Mouse (Mus musculus) adrenal gland, postnatal 25 days (tissue): ENCODE data around the gene Gm16181. TPM values are rescaled to one million over a fixed set of nuclear protein-coding genes. Genes with fewer than 3 reads are reported as not detected.
"Not testable (repeated sequence)": the region's sequence is repeated elsewhere in the genome, so short reads cannot be mapped to it uniquely, and the experiment has no call there.

Source experiments
- DNase-seq: peaks from one replicate; pipeline ENCODE4 v3.0.0; 2021; ENCODE audit warnings: mixed read lengths
- total RNA-seq: library from RNA; stranded (reverse); gene quantifications from 2 replicates; pipeline ENCODE4 v1.2.3, GENCODE M21; 2021

The Gm16181 gene
- total RNA-seq, 1 experiment from 2014 or later: not detected

DNA sequence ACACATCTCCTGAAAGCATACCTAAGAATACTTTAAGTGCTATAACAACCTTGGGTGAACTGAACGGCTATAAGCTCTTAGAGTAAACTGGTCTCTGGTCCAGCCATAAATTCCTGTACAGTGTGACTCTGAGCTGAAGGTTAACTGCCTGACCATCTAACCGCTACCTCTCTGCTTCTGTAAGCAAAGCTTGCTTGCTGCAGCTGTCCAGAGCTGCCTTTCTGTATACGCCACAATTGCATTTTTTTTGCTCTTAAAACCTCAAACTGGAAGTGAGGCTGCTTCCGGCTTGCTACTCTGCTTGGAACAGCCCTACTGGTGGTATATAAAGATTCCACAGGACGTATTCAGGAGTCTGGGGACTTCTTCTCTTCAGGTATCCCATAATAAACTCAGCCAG is 12.0 kb downstream of the Gm16181 start:
- no peak for DNase-seq

DNA sequence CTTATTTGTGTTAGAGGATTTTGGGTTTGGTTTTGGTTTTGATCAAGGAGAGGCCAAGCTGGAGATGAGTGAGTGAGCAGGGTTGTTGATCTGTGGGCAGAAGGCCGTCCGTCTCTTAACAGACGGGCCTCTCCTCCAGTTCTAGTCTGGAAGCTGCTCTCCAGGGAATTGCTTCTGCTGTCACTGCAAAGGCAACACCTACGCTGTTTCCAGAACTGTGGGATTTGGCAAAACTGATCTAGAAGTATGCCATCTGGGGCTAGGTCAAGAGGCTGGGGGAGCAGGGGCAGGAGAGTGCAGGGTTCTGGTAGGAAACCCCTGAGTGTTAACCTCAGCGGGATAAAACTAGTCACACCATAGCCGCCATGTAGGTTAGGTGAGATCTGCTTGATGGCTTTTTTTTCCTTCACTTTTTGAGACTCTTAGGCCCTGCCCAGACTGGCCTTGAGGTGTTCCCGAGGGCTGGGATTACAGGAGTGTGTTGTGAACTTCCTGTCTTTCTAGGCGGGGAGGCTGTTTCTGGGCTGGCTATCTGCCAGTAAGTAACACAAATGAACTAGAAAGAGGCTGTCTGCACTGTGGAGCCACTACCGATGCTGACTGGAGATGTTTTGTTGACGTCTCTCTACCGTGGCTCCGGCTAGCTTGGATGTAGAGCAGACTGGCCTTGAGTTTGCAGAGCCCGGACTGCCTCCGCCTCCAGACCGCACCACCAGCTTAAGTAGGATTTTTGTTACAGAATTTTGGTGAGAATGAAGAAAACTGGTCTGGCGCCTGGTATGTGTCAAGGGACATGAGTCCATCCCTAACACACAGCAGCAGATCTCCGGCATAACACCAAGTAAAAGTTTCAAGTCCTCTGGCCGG is 12.7 kb downstream of the Gm16181 start, which contains the start of gene Atp6v1g2:
Atp6v1g2 (plus strand) TSS at position 547 of the 867 bp plus-strand sequence.
- DNase-seq: no peak

DNA sequence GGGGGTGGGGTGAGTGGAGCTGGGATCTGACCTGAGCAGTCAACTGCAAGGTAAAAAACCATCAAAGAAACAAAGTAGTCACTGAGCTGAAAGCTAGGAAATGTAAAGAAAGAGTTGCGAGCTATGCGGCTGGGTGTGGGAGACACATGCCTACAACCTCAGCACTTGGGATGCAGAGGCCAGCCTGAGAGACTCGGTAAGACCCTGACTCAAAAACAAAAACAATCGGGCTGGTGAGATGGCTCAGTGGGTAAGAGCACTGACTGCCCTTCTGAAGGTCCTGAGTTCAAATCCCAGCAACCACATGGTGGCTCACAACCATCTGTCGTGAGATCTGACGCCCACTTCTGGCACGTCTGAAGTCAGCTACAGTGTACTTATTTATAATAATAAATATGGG is 13.5 kb downstream of the Gm16181 start:
- DNase-seq: not testable (repeated sequence)

GRCm38 (mm10) chr17:35234903-35235302 is 14.3 kb downstream of the Gm16181 start:
- peak; percentile 58 for DNase-seq

- peak; percentile 87 for DNase-seq
Observed at GRCm38 (mm10) chr17:35235614-35236389, 15.2 kb downstream of the Gm16181 start, which contains the start of gene Nfkbil1. Nfkbil1 (minus strand) TSS chr17:35235792.

- peak; percentile 98 for DNase-seq
Observed at GRCm38 (mm10) chr17:35236390-35236746, 15.7 kb downstream of the Gm16181 start.

GRCm38 (mm10) chr17:35236996-35237395 is 16.4 kb downstream of the Gm16181 start:
- no peak for DNase-seq

GRCm38 (mm10) chr17:35237504-35237903 is 16.9 kb downstream of the Gm16181 start:
- no peak for DNase-seq

DNA sequence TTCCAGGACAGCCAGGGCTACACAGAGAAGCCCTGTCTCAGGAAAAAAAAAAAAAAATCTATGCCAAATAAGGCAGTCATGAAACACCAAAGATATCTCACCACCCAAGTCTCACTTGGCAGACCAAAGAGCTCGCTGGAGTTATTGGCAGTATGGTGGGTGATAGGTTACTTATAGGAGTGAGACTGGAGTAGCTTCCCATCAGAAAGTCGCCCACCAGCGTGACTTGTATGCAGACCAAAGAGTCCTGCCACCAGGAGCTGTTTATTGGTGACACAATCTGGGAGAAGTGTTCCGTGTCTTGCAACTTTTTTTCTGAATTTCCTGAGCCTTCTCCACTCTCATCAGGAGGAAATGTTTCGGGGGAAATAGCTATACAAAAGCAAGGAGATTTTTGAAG is 19.1 kb downstream of the Gm16181 start:
- DNase-seq: no peak

DNA sequence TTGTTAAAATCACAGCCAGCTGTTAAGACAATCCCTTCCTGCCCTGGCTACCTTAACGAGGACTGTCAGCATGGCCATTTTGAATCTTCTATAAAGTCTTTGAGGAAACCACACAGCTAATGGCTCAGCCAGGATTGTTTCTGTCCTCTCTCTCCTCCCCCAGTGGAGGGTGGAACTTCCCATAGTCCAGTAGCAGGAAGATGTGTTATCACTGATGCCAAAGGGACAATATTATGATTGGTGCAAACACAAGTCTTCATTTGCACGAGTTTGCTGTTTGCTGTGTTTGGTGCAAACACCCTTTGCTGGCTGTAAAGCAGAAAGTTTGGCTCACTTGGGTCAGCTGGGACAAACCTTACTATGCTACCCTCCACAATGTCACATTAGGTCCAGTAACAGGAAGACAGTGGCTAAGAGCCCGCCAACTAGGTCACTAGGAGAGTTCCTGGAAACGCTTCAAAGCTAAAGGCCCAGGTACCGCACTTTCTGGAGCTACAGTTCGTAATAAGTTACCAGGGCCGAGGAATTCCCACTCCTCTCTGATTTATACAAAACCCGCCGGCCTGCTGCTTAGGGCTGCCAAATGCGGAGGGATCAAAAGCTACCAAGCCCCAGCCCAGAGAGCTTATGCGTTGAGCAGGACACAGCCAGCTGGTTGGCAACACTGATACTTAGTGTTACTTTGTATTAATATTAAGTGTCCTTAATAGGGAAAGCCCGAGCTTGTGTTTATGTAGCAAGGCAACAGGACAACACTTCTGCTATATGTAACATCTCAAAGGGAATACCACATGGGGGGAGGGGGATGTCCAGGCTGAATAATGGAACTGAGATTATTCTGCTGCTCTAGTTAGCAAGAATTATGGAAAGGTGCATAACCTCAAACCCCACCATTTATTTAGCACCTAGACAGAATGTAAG is 20.0 kb downstream of the Gm16181 start:
- DNase-seq: no peak

DNA sequence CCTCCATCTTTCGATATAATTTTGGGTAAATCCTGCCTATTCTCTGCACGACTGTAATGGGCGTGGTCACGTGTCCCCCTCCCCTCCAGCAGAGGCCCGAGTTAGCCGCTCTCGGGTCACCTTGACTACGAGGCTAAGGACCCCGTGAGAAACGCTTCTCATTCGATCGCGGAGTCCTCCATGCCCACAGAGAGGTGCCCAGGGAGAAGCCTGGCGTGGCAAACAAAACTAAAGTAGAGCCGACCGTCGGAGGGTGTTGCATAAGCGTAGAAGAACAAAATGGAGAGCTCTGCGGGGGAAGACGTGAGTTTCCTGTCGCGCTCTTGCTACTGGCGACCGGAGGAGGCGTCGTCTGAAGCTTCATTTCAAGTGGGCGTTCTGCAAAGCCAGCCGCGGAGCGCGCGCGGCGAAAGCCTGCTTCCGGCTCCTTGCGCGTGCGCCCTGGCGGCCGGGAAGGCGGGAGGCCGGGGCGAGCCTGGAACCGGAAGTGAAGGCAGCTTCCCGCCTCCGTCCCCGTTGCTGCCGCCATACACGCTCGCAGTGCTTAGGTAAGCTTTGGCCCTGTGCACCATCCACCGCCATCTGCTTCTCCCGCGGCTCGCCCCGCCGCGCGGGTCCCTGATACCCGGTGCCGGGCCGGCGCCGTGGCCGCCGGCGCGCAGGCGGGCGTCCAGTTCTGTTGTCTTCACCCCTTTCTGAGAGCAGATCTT is 20.8 kb downstream of the Gm16181 start, which contains the start of gene Ddx39b:
Ddx39b (plus strand) TSS at position 442 of the 710 bp plus-strand sequence.
- DNase-seq: peak; percentile 95

- peak; percentile 66 for DNase-seq
Observed at GRCm38 (mm10) chr17:35242015-35242941, 21.6 kb downstream of the Gm16181 start.

GRCm38 (mm10) chr17:35243086-35243485 is 22.5 kb downstream of the Gm16181 start:
- no peak for DNase-seq

DNA sequence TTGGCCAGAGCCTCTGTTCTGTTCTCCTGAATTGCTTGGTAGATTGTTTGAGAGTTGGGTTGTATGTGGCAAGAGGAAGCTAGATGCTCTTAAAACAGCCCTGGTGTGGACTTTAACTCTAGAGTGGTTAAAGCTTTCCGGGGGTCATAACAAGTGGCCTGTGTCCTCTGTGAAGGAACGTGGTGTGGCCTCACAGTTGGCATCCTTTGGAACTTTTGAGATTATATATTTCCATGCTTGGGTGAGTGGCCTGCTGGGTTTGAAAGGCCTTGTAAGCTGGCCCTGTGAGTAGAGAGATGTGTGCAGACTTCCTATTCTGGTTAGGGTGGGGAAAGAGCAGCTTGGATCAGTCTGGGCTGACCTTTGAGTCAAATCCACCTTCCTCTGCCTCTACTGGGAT is 24.4 kb downstream of the Gm16181 start:
- DNase-seq: no peak

DNA sequence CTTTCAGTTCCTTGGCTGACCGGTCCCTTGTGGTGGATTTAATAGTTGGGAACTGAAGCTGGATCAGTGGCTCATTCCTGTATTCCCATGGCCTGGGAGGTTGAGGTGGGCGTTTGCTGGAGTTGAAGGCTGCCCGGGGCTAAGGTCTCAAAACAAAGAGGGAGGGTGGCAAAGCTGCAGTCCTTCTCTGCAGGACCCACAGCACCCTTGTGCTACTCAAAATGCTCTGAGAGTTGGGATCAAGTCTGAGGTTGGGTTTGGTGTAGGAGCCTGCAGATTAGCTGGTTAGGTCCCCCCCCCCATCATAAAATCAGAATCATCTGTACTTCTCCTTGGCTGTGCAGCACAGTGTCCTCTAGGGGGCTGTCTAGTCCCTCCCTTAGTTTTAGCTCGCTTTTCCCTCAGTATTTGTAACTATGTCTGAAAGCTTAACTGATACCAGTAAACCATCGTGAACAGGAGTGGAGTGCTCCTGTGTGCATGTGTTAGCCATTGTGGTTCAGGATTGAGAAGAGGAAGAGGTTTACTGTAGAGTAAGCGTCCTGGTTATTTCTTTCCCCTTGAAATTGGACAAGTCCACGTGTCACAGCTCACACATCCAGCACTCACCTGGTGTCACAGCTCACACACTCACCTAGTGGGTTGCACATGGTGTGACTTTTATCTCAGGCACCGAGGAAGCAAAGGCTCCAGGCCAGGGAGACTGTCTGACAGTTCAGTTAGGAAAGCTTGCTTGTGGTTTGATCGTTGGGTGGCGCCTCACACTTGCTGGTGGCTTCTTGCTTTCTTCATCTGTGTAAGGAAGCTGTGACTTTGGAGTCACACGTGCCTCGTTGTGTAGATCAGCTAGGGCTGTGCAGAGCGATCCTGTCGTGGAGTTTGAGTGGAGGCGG is 25.3 kb downstream of the Gm16181 start:
- DNase-seq: no peak

DNA sequence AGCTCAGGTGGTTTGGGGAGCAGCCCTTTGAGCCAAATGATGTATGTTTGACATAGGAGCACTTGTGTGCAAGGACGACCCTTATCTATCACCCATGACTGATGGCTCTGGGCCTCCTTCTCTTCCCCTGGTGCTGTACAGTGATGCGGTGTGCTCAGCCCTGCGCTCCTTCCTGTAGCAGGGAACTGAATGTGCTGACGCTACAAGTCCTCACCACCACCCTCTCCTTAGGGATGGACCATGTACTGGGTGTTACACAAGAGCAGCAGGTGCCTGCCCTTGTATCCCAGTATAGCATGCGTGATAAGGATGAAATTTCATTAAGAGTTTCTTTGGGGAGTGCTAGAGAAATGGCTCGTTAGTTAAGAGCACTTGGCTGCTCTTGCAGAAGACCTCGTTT is 26.5 kb downstream of the Gm16181 start:
- DNase-seq: no peak

GRCm38 (mm10) chr17:35248986-35249385 is 28.4 kb downstream of the Gm16181 start:
- DNase-seq: no peak

- DNase-seq: no peak
Observed at GRCm38 (mm10) chr17:35249451-35250197, 29.0 kb downstream of the Gm16181 start.
